Comparison of ENCODE assay signal across 12 mouse cellular contexts in genomic region chr7:81854568-81855307, GRCm38 (mm10). TPM values are rescaled to one million over a fixed set of nuclear protein-coding genes. Genes with fewer than 3 reads are reported as not detected.
DNase-seq lines count a peak whose midpoint lies in the region; ATAC-seq and TF ChIP-seq lines count a peak whose summit lies in the region.
"Had no signal": no experiment of that assay in that cellular context is flagged by ENCODE, and none has a peak within 500 bp of the region (broad histone marks: within the 10 kb centered on the region; RNA-seq: fewer than 3 reads in every experiment).

No protein-coding gene starts in this region.

- no peak for TF ChIP-seq CTCF in intestine, postnatal 0 days (IDR thresholded peaks at IDR 0.05; ENCODE audit: low read depth)

- H3K4me1 ChIP-seq in heart, embryonic 13.5 days, result peaks cover 33% of the 10 kb centered on the region
- H3K4me1 ChIP-seq in intestine, postnatal 0 days (replicated peaks; ENCODE audit: control insufficient read depth, insufficient read depth, low read length), result no peaks in the 10 kb centered on the region
- H3K4me1 ChIP-seq in hindbrain, embryonic 13.5 days (replicated peaks), result peaks cover 25% of the 10 kb centered on the region

- H3K4me3 ChIP-seq in heart, embryonic 13.5 days, result peak overlapping the region; percentile 31
- H3K4me3 ChIP-seq in intestine, postnatal 0 days (ENCODE audit: low read depth, low read length), result no peak overlapping the region
- H3K4me3 ChIP-seq in hindbrain, embryonic 13.5 days, result no peak overlapping the region
- H3K4me3 ChIP-seq: neural tube, embryonic 13.5 days had no signal

- peak overlapping the region; percentile 61 for H3K9ac ChIP-seq in heart, embryonic 13.5 days
- H3K9ac ChIP-seq in intestine, postnatal 0 days (ENCODE audit: low read depth, low read length), result no peak overlapping the region
- no peak overlapping the region for H3K9ac ChIP-seq in hindbrain, embryonic 13.5 days
- H3K9ac ChIP-seq: neural tube, embryonic 13.5 days had no signal

- peak overlapping the region; percentile 61 for H3K4me2 ChIP-seq in heart, embryonic 13.5 days
- no peak overlapping the region; the same call in 1 of the 2 replicates for H3K4me2 ChIP-seq in intestine, postnatal 0 days (replicated peaks; ENCODE audit: low read depth)
- H3K4me2 ChIP-seq in hindbrain, embryonic 13.5 days, result no peak overlapping the region
- H3K4me2 ChIP-seq: neural tube, embryonic 13.5 days had no signal

- peak overlapping the region; percentile 74 for H3K27ac ChIP-seq in heart, embryonic 13.5 days (replicated peaks)
- H3K27ac ChIP-seq in intestine, postnatal 0 days (ENCODE audit: low read depth, low read length), result no peak overlapping the region
- no peak overlapping the region for H3K27ac ChIP-seq in hindbrain, embryonic 13.5 days
- H3K27ac ChIP-seq: neural tube, embryonic 13.5 days had no signal

- peaks cover 11% of the 10 kb centered on the region; the same call in 1 of the 2 replicates for H3K27me3 ChIP-seq in heart, embryonic 13.5 days (replicated peaks)
- peaks cover 17% of the 10 kb centered on the region for H3K27me3 ChIP-seq in intestine, postnatal 0 days (replicated peaks; ENCODE audit: control insufficient read depth, insufficient read depth, low read length)
- peaks cover 26% of the 10 kb centered on the region for H3K27me3 ChIP-seq in hindbrain, embryonic 13.5 days

- ATAC-seq in heart, embryonic 13.5 days (ENCODE audit: extremely low read depth, insufficient number of reproducible peaks, low FRiP score, low TSS enrichment), result peak; percentile 12; the same call in 1 of the 2 replicates
- ATAC-seq in intestine, postnatal 0 days, result peak; percentile 19; the same call in 1 of the 2 replicates
- no peak for ATAC-seq in hindbrain, embryonic 13.5 days (ENCODE audit: low FRiP score)
- ATAC-seq: forebrain, embryonic 16.5 days had no signal

- no peaks in the 10 kb centered on the region for H3K36me3 ChIP-seq in heart, embryonic 13.5 days
- no peaks in the 10 kb centered on the region for H3K36me3 ChIP-seq in intestine, postnatal 0 days (ENCODE audit: control insufficient read depth, insufficient read depth)
- H3K36me3 ChIP-seq in hindbrain, embryonic 13.5 days, result no peaks in the 10 kb centered on the region
- H3K36me3 ChIP-seq: neural tube, embryonic 13.5 days had no signal

- H3K9me3 ChIP-seq in heart, embryonic 13.5 days, result no peaks in the 10 kb centered on the region
- no peaks in the 10 kb centered on the region for H3K9me3 ChIP-seq in intestine, postnatal 0 days (ENCODE audit: control insufficient read depth)
- no peaks in the 10 kb centered on the region for H3K9me3 ChIP-seq in hindbrain, embryonic 13.5 days
- H3K9me3 ChIP-seq: neural tube, embryonic 13.5 days had no signal

- WGBS in heart, embryonic 13.5 days, result 36% methylated on average over 8 of the region's 8 CpGs
- WGBS in intestine, postnatal 0 days, result 41% methylated on average over 8 of the region's 8 CpGs
- 60% methylated on average over 8 of the region's 8 CpGs for WGBS in hindbrain, embryonic 13.5 days

- DNase-seq in heart, postnatal 4 days, result no peak
- DNase-seq in T-cell, adult 2 months (ENCODE audit: low spot score), result peak; percentile 67
- DNase-seq in natural killer cell, adult 2 months (ENCODE audit: low spot score in 2 of 2), result peak; percentile 44 to 54
- no peak for DNase-seq in ovary, postnatal 10 days (ENCODE audit: low spot score)
- DNase-seq: cerebellum, postnatal 14 days had no signal

RNA-seq across cellular contexts. Expression of gene Gm10160, which starts 0.9 kb away (rescaled TPM):
- not detected in 2 replicates for polyA plus RNA-seq in heart, embryonic 13.5 days (2015; fragmentation: Nextera tagmentation; extraction: Ambion mirVana)
- total RNA-seq in heart, postnatal 4 days (2021), result not detected
- polyA plus RNA-seq in intestine, postnatal 0 days (2015; fragmentation: Nextera tagmentation; extraction: Ambion mirVana), result not detected in 2 replicates
- polyA plus RNA-seq in hindbrain, embryonic 13.5 days (2015; fragmentation: Nextera tagmentation; extraction: Ambion mirVana), result not detected in 2 replicates
- polyA plus RNA-seq: forebrain, embryonic 16.5 days; intestine, embryonic 14.5 days; limb, embryonic 11.5 days; neural tube, embryonic 13.5 days had no signal

RNA-seq across cellular contexts. Expression of gene Tm6sf1, which starts 4.1 kb away (rescaled TPM):
- 20.0 and 22.8 TPM in 2 replicates for polyA plus RNA-seq in heart, embryonic 13.5 days (2015; fragmentation: Nextera tagmentation; extraction: Ambion mirVana)
- 10 to 100 TPM; 11.8 to 20.6 TPM for total RNA-seq in heart, postnatal 4 days (2021)
- polyA plus RNA-seq in intestine, postnatal 0 days (2015; fragmentation: Nextera tagmentation; extraction: Ambion mirVana), result 16.5 and 17.8 TPM in 2 replicates
- polyA plus RNA-seq in hindbrain, embryonic 13.5 days (2015; fragmentation: Nextera tagmentation; extraction: Ambion mirVana), result 10.1 and 11.2 TPM in 2 replicates

RNA-seq across cellular contexts. Expression of gene Btbd1, which starts 25.5 kb away (rescaled TPM):
- polyA plus RNA-seq in heart, embryonic 13.5 days (2015; fragmentation: Nextera tagmentation; extraction: Ambion mirVana), result 74.6 and 83.1 TPM in 2 replicates
- total RNA-seq in heart, postnatal 4 days (2021), result 100 to 1,000 TPM; 128 to 133 TPM
- 41.0 and 42.7 TPM in 2 replicates for polyA plus RNA-seq in intestine, postnatal 0 days (2015; fragmentation: Nextera tagmentation; extraction: Ambion mirVana)
- 87.2 and 95.1 TPM in 2 replicates for polyA plus RNA-seq in hindbrain, embryonic 13.5 days (2015; fragmentation: Nextera tagmentation; extraction: Ambion mirVana)

Comparison
In these comparisons a context has a peak if more than half of its experiments do, and no peak if none do; other contexts are left out.
1. DNase-seq: peak in T-cell, adult 2 months (single experiment) and natural killer cell, adult 2 months (2 of 2); none in heart, postnatal 4 days (single experiment) and ovary, postnatal 10 days (single experiment).